Comparison of ENCODE assay signal across 34 mouse cellular contexts in the genomic region with DNA sequence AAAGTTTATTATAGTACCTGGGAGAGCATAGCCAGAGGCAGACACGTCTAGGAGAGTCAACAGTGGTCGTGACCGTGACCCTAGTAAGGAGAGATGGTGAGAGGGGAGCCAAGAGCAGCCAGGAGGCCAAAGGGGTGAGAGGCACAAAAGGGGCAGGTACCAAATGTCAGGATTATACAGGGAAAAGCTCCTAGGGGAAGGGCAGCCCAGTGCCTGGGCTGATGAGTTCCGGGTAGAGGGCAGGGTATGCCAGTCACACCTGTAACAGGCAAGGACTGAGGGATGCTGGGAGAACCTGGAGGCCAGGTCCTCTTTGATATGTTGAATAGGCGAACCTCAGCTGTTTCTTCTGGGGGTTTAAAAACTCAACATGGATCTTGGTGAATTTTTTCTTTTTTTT.
"Had no signal": no experiment of that assay in that cellular context is flagged by ENCODE, and none has a peak within 500 bp of the region (broad histone marks: within the 10 kb centered on the region; RNA-seq: fewer than 3 reads in every experiment).

No protein-coding gene starts in this region.

- H3K27ac ChIP-seq: heart, embryonic 10.5 days; heart, embryonic 13.5 days; heart, embryonic 15.5 days; hindbrain, embryonic 10.5 days; hindbrain, embryonic 12.5 days; hindbrain, embryonic 13.5 days; hindbrain, embryonic 14.5 days; hindbrain, embryonic 15.5 days; hindbrain, postnatal 0 days; intestine, embryonic 15.5 days; kidney, embryonic 15.5 days; kidney, postnatal 0 days; layer of hippocampus, adult 2 months had no signal

- ATAC-seq: hindbrain, embryonic 16.5 days; hindbrain, postnatal 0 days; inflammation-experienced regulatory T-cells, adult 6 months; intestine, embryonic 15.5 days; intestine, embryonic 16.5 days; intestine, postnatal 0 days had no signal

- H3K4me2 ChIP-seq: heart, embryonic 11.5 days; heart, embryonic 12.5 days; heart, embryonic 13.5 days; heart, embryonic 15.5 days; hindbrain, embryonic 12.5 days; hindbrain, embryonic 13.5 days; hindbrain, embryonic 14.5 days; hindbrain, embryonic 15.5 days; intestine, embryonic 15.5 days; kidney, embryonic 15.5 days had no signal

- H3K4me3 ChIP-seq: heart, embryonic 10.5 days; heart, embryonic 12.5 days; heart, embryonic 13.5 days; heart, embryonic 15.5 days; hindbrain, embryonic 10.5 days; hindbrain, embryonic 12.5 days; hindbrain, embryonic 13.5 days; hindbrain, embryonic 15.5 days; intestine, embryonic 15.5 days; kidney, embryonic 15.5 days; layer of hippocampus, adult 2 months had no signal

- H3K27me3 ChIP-seq: heart, embryonic 12.5 days; heart, embryonic 13.5 days; heart, embryonic 15.5 days; hindbrain, embryonic 12.5 days; hindbrain, embryonic 13.5 days; hindbrain, embryonic 15.5 days; intestine, embryonic 15.5 days; kidney, embryonic 15.5 days had no signal

- H3K9ac ChIP-seq: heart, embryonic 12.5 days; heart, embryonic 13.5 days; heart, embryonic 15.5 days; hindbrain, embryonic 12.5 days; hindbrain, embryonic 13.5 days; hindbrain, embryonic 14.5 days; hindbrain, embryonic 15.5 days; intestine, embryonic 15.5 days; kidney, embryonic 15.5 days had no signal

- H3K4me1 ChIP-seq: heart, embryonic 10.5 days; intestine, embryonic 15.5 days had no signal

- H3K36me3 ChIP-seq: heart, embryonic 10.5 days; heart, embryonic 12.5 days; heart, embryonic 13.5 days; heart, embryonic 15.5 days; hindbrain, embryonic 10.5 days; hindbrain, embryonic 12.5 days; hindbrain, embryonic 13.5 days; hindbrain, embryonic 15.5 days; intestine, embryonic 15.5 days; kidney, embryonic 15.5 days had no signal

- H3K9me3 ChIP-seq: heart, embryonic 10.5 days; heart, embryonic 12.5 days; heart, embryonic 13.5 days; heart, embryonic 15.5 days; hindbrain, embryonic 10.5 days; hindbrain, embryonic 12.5 days; hindbrain, embryonic 13.5 days; hindbrain, embryonic 15.5 days; intestine, embryonic 15.5 days; kidney, embryonic 15.5 days had no signal

- DNase-seq: heart, postnatal 10 days; heart, postnatal 14 days; heart, postnatal 36 days; kidney, adult 11 months; kidney, adult 18-20 months; kidney, adult 2 months; kidney, adult 8-10 months; kidney, adult 9 months; kidney, postnatal 10 days; kidney, postnatal 14 days; kidney, postnatal 25 days; kidney, postnatal 36 days; kidney, postnatal 4 days; layer of hippocampus, adult 9-11 months; layer of hippocampus, postnatal 36 days had no signal
